Mouse (Mus musculus) heart, embryonic 16.5 days (tissue): ENCODE measurements around the gene Tmem143. TPM values are rescaled to one million over a fixed set of nuclear protein-coding genes. Genes with fewer than 3 reads are reported as not detected.

ENCODE experiments used
- ATAC-seq: fragments of 200-750 bp; cut with Nextera tagmentation; replicated peaks from 2 replicates; pipeline ENCODE4 v1.8.0; 2017; ENCODE audit warnings: moderate number of reproducible peaks; ENCODE audit not compliant: insufficient read depth, low FRiP score; ENCODE audit errors: extremely low read depth
- H3K27ac ChIP-seq: fragments of 300-500 bp; sonication (generic); 2 replicates; pipeline ENCODE4 v1.5.1; 2014; ENCODE audit warnings: mild to moderate bottlenecking, low read length, control low read depth, moderate library complexity
- H3K27me3 ChIP-seq: fragments of 300-500 bp; sonication (generic); 2 replicates; pipeline ENCODE4 v1.6.1; 2014; ENCODE audit warnings: low read length, mixed read lengths; ENCODE audit not compliant: control insufficient read depth, insufficient read depth
- H3K36me3 ChIP-seq: fragments of 300-500 bp; sonication (generic); 2 replicates; pipeline ENCODE4 v1.6.1; 2014; ENCODE audit not compliant: control insufficient read depth, insufficient read depth
- H3K4me1 ChIP-seq: fragments of 300-500 bp; sonication (generic); 2 replicates; pipeline ENCODE4 v1.6.1; 2014; ENCODE audit warnings: low read length, mixed read lengths; ENCODE audit not compliant: control insufficient read depth, insufficient read depth
- H3K4me2 ChIP-seq: fragments of 300-500 bp; sonication (generic); 2 replicates; pipeline ENCODE4 v1.6.1; 2014; ENCODE audit warnings: low read depth, mild to moderate bottlenecking, control low read depth, low read length
- H3K4me3 ChIP-seq: fragments of 300-500 bp; sonication (generic); 2 replicates; pipeline ENCODE4 v1.5.1; 2014; ENCODE audit warnings: mild to moderate bottlenecking, control low read depth, low read length
- H3K9ac ChIP-seq: fragments of 300-500 bp; sonication (generic); 2 replicates; pipeline ENCODE4 v1.6.1; 2014; ENCODE audit warnings: low read length, control low read depth
- H3K9me3 ChIP-seq: fragments of 300-500 bp; sonication (generic); replicated peaks from 2 replicates; pipeline ENCODE4 v1.6.1; 2016; ENCODE audit warnings: low read length; ENCODE audit not compliant: control insufficient read depth
- WGBS: fragments of 180-500 bp; shearing (Covaris S2); extraction: QIAGEN DNeasy Blood & Tissue Kit; methylation state at CpG from one replicate; pipeline ENCODE4 v1.1.7; 2014; 5-methylcytosine and 5-hydroxymethylcytosine counted together
- polyA plus RNA-seq: library from polyadenylated mRNA; unstranded; fragments of >200 nt; fragmentation: Nextera tagmentation; extraction: Ambion mirVana; gene quantifications from 2 replicates; pipeline ENCODE4 v1.2.1, GENCODE M21; 2015

Gene Tmem143
- polyA plus RNA-seq, 1 experiment from 2014 or later: 8.8 TPM

- Histone ChIP-seq H3K4me2 (peak overlapping the region; percentile 93), H3K9ac (peak overlapping the region; percentile 88), H3K36me3 (no peaks in the 10 kb centered on the region), H3K4me1 (peaks cover 20% of the 10 kb centered on the region), H3K4me3 (peak overlapping the region; percentile 57), H3K9me3 (no peaks in the 10 kb centered on the region), H3K27ac (peak overlapping the region; percentile 47), H3K27me3 (peaks cover 32% of the 10 kb centered on the region)
- ATAC-seq: peak; percentile 75
- WGBS: 1% methylated on average over 116 of the region's 117 CpGs
These were observed 30.5 kb upstream of the Tmem143 start for GRCm38 (mm10) chr7:45865925-45866910.

- no peak overlapping the region for H3K4me2 ChIP-seq
- H3K27ac ChIP-seq: no peak overlapping the region
- no peaks in the 10 kb centered on the region for H3K9me3 ChIP-seq
- ATAC-seq: no peak
- WGBS: 33% methylated on average over 2 of the region's 2 CpGs
- peaks cover 41% of the 10 kb centered on the region for H3K27me3 ChIP-seq
- H3K36me3 ChIP-seq: no peaks in the 10 kb centered on the region
- H3K4me3 ChIP-seq: no peak overlapping the region
- H3K4me1 ChIP-seq: peaks cover 20% of the 10 kb centered on the region
- no peak overlapping the region for H3K9ac ChIP-seq
These were observed 28.9 kb upstream of the Tmem143 start for GRCm38 (mm10) chr7:45867871-45868270.

- Histone ChIP-seq H3K4me2 (peak overlapping the region; percentile 59), H3K36me3 (peaks cover 2% of the 10 kb centered on the region; the same call in 1 of the 2 replicates), H3K9me3 (no peaks in the 10 kb centered on the region), H3K4me1 (peaks cover 27% of the 10 kb centered on the region), H3K27me3 (peaks cover 41% of the 10 kb centered on the region), H3K4me3 (peak overlapping the region; percentile 28), H3K9ac (peak overlapping the region; percentile 61), H3K27ac (no peak overlapping the region)
- WGBS: 17% methylated on average over 8 of the region's 8 CpGs
- no peak for ATAC-seq
These were observed 27.6 kb upstream of the Tmem143 start for GRCm38 (mm10) chr7:45869107-45869670.

GRCm38 (mm10) chr7:45869787-45870186 is 27.0 kb upstream of the Tmem143 start:
- peaks cover 33% of the 10 kb centered on the region for H3K4me1 ChIP-seq
- no peak for ATAC-seq
- no peak overlapping the region for H3K27ac ChIP-seq
- WGBS: 4% methylated on average over 13 of the region's 14 CpGs
- no peaks in the 10 kb centered on the region for H3K9me3 ChIP-seq
- peak overlapping the region; percentile 59 for H3K4me2 ChIP-seq
- H3K27me3 ChIP-seq: peaks cover 41% of the 10 kb centered on the region
- peaks cover 7% of the 10 kb centered on the region for H3K36me3 ChIP-seq
- H3K9ac ChIP-seq: peak overlapping the region; percentile 61
- H3K4me3 ChIP-seq: peak overlapping the region; percentile 28

GRCm38 (mm10) chr7:45870282-45871058 is 26.3 kb upstream of the Tmem143 start:
- Histone ChIP-seq H3K4me2 (peak overlapping the region; percentile 59), H3K27ac (no peak overlapping the region), H3K9ac (0 out of 2 replicates have a peak overlapping the region, but pooled peaks have one; percentile 42), H3K4me3 (peak overlapping the region; percentile 25), H3K27me3 (peaks cover 41% of the 10 kb centered on the region), H3K36me3 (peaks cover 12% of the 10 kb centered on the region), H3K9me3 (no peaks in the 10 kb centered on the region), H3K4me1 (peaks cover 36% of the 10 kb centered on the region)
- 3% methylated on average over 30 of the region's 30 CpGs for WGBS
- no peak for ATAC-seq

GRCm38 (mm10) chr7:45872624-45873023 is 24.1 kb upstream of the Tmem143 start, which contains the start of gene Kdelr1:
Gene Kdelr1, plus strand, starts transcription at chr7:45872772.
- under 1% methylated on average over 18 of the region's 18 CpGs for WGBS
- Histone ChIP-seq H3K4me3 (peak within 1 kb of the TSS; percentile 78), H3K4me1 (peaks cover 36% of the 10 kb centered on the region), H3K36me3 (peaks cover 31% of the 10 kb centered on the region), H3K27ac (peak within 1 kb of the TSS; percentile 92), H3K9ac (peak within 1 kb of the TSS; percentile 97), H3K9me3 (no peaks in the 10 kb centered on the region), H3K4me2 (peak within 1 kb of the TSS; percentile 81), H3K27me3 (peaks cover 31% of the 10 kb centered on the region)
- peak; percentile 76 for ATAC-seq

- Histone ChIP-seq H3K36me3 (peaks cover 35% of the 10 kb centered on the region), H3K9me3 (no peaks in the 10 kb centered on the region), H3K9ac (peak overlapping the region; percentile 97), H3K27me3 (peaks cover 25% of the 10 kb centered on the region), H3K4me3 (peak overlapping the region; percentile 78), H3K27ac (peak overlapping the region; percentile 92), H3K4me2 (peak overlapping the region; percentile 81), H3K4me1 (peaks cover 36% of the 10 kb centered on the region)
- WGBS: 2% methylated on average over 28 of the region's 28 CpGs
- peak; percentile 60 for ATAC-seq
These were observed 23.4 kb upstream of the Tmem143 start for GRCm38 (mm10) chr7:45873061-45873947.

GRCm38 (mm10) chr7:45876895-45877294 is 19.8 kb upstream of the Tmem143 start:
- 93% methylated on average over 7 of the region's 7 CpGs for WGBS
- no peak for ATAC-seq
- H3K4me2 ChIP-seq: no peak overlapping the region
- no peak overlapping the region for H3K4me3 ChIP-seq
- no peaks in the 10 kb centered on the region for H3K9me3 ChIP-seq
- peaks cover 16% of the 10 kb centered on the region for H3K4me1 ChIP-seq
- H3K27ac ChIP-seq: no peak overlapping the region
- H3K36me3 ChIP-seq: peaks cover 57% of the 10 kb centered on the region
- peaks cover 2% of the 10 kb centered on the region for H3K27me3 ChIP-seq
- no peak overlapping the region for H3K9ac ChIP-seq
